22 mouse cellular contexts compared by ENCODE assay signal in genomic region chr2:164111546-164111945, GRCm38 (mm10). TPM values are rescaled to one million over a fixed set of nuclear protein-coding genes. Genes with fewer than 3 reads are reported as not detected.
DNase-seq lines count a peak whose midpoint lies in the region; ATAC-seq and TF ChIP-seq lines count a peak whose summit lies in the region.
"Had no signal": no experiment of that assay in that cellular context is flagged by ENCODE, and none has a peak within 500 bp of the region (broad histone marks: within the 10 kb centered on the region; RNA-seq: fewer than 3 reads in every experiment).

No protein-coding gene starts in this region.

- WGBS in kidney, postnatal 0 days = 68% methylated on average over 8 of the region's 8 CpGs

- no peaks in the 10 kb centered on the region for H3K9me3 ChIP-seq in kidney, postnatal 0 days (replicated peaks; ENCODE audit: low read length)
- H3K9me3 ChIP-seq: forebrain, embryonic 15.5 days; hindbrain, embryonic 15.5 days; midbrain, embryonic 10.5 days had no signal

- H3K27me3 ChIP-seq in kidney, postnatal 0 days (ENCODE audit: insufficient read depth, low read length) = no peaks in the 10 kb centered on the region
- H3K27me3 ChIP-seq: forebrain, embryonic 15.5 days; hindbrain, embryonic 15.5 days had no signal

- H3K27ac ChIP-seq in kidney, postnatal 0 days = no peak overlapping the region
- H3K27ac ChIP-seq: forebrain, embryonic 15.5 days; hindbrain, embryonic 15.5 days; liver, embryonic 14.5 days; midbrain, embryonic 10.5 days had no signal

- H3K4me3 ChIP-seq in kidney, postnatal 0 days (replicated peaks; ENCODE audit: low read depth, low read length) = no peak overlapping the region
- H3K4me3 ChIP-seq: forebrain, embryonic 15.5 days; hindbrain, embryonic 15.5 days; midbrain, embryonic 10.5 days had no signal

- DNase-seq in heart, adult 18-20 months = peak; percentile 16 to 38
- no peak for DNase-seq in heart, postnatal 14 days
- peak; percentile 24 for DNase-seq in kidney, postnatal 0 days (ENCODE audit: low spot score)
- DNase-seq in kidney, adult 8-10 months = no peak
- peak; percentile 46 for DNase-seq in lung, postnatal 25 days (ENCODE audit: low spot score)
- no peak for DNase-seq in lung, postnatal 4 days
- peak; percentile 31 for DNase-seq in heart, postnatal 4 days
- no peak for DNase-seq in thymus, postnatal 25 days
- DNase-seq: adrenal gland, postnatal 25 days; B cell, adult 2 months; cerebellum, adult 11-12 months; cerebellum, postnatal 14 days; right cerebral cortex, postnatal 25 days; thymus, postnatal 4 days had no signal

- ATAC-seq in kidney, postnatal 0 days (replicated peaks; ENCODE audit: low FRiP score, low read depth) = no peak
- ATAC-seq: forebrain, embryonic 15.5 days; intestine, embryonic 16.5 days; lung, postnatal 0 days had no signal

- no peak overlapping the region for H3K4me2 ChIP-seq in kidney, postnatal 0 days (ENCODE audit: low read length)
- H3K4me2 ChIP-seq: forebrain, embryonic 15.5 days; hindbrain, embryonic 15.5 days had no signal

- intact Hi-C loops in heart, postnatal 14 days (cut with DNase I) = no loop called here

- H3K9ac ChIP-seq in kidney, postnatal 0 days (ENCODE audit: low read depth, low read length) = no peak overlapping the region
- H3K9ac ChIP-seq: forebrain, embryonic 15.5 days; hindbrain, embryonic 15.5 days; liver, embryonic 14.5 days had no signal

- no peaks in the 10 kb centered on the region for H3K4me1 ChIP-seq in kidney, postnatal 0 days (replicated peaks; ENCODE audit: insufficient read depth, low read length)
- H3K4me1 ChIP-seq: forebrain, embryonic 15.5 days; hindbrain, embryonic 15.5 days had no signal

- no peaks in the 10 kb centered on the region for H3K36me3 ChIP-seq in kidney, postnatal 0 days (ENCODE audit: insufficient read depth, low read length)

- no peak for TF ChIP-seq CTCF in kidney, postnatal 0 days (IDR thresholded peaks at IDR 0.05; ENCODE audit: low read depth)

RNA-seq across cellular contexts. Expression of gene Tomm34, which starts 40.6 kb away (rescaled TPM):
- total RNA-seq in heart, adult 18-20 months (2021) = 10 to 100 TPM; 21.6 to 21.7 TPM
- total RNA-seq in heart, postnatal 14 days (2021) = 10 to 100 TPM; 19.3 to 19.9 TPM
- polyA plus RNA-seq in kidney, postnatal 0 days (2015; fragmentation: Nextera tagmentation; extraction: Ambion mirVana) = 42.3 and 49.8 TPM in 2 replicates
- 10 to 100 TPM; 28.0 to 28.7 TPM for total RNA-seq in heart, postnatal 4 days (2021)

RNA-seq across cellular contexts. Expression of gene Stk4, which starts 41.4 kb away (rescaled TPM):
- 10 to 100 TPM; 12.9 to 20.0 TPM for total RNA-seq in heart, adult 18-20 months (2021)
- 10 to 100 TPM; 17.0 to 20.4 TPM for total RNA-seq in heart, postnatal 14 days (2021)
- 15.2 and 17.1 TPM in 2 replicates for polyA plus RNA-seq in kidney, postnatal 0 days (2015; fragmentation: Nextera tagmentation; extraction: Ambion mirVana)
- total RNA-seq in heart, postnatal 4 days (2021) = 10 to 100 TPM; 20.4 to 22.1 TPM

RNA-seq across cellular contexts. Expression of gene Kcns1, which starts 59.4 kb away (rescaled TPM):
- total RNA-seq in heart, adult 18-20 months (2021) = under 1 TPM in 1 of 2 experiments, not detected in 1; 0.10 TPM
- not detected for total RNA-seq in heart, postnatal 14 days (2021)
- 0.14 and 0.27 TPM in 2 replicates for polyA plus RNA-seq in kidney, postnatal 0 days (2015; fragmentation: Nextera tagmentation; extraction: Ambion mirVana)
- total RNA-seq in heart, postnatal 4 days (2021) = under 1 TPM in 1 of 2 experiments, not detected in 1; 0.19 TPM
- total RNA-seq: adrenal gland, postnatal 25 days; heart, postnatal 36 days; neutrophil, adult 5-6 weeks had no signal
- polyA plus RNA-seq: lung, postnatal 0 days; midbrain, embryonic 10.5 days had no signal

Comparison
In these comparisons a context has a peak if more than half of its experiments do, and no peak if none do; other contexts are left out.
1. DNase-seq: peak in heart, adult 18-20 months (2 of 2), kidney, postnatal 0 days (single experiment), lung, postnatal 25 days (single experiment) and heart, postnatal 4 days (single experiment); none in heart, postnatal 14 days (0 of 2), kidney, adult 8-10 months (0 of 2), lung, postnatal 4 days (0 of 2) and thymus, postnatal 25 days (single experiment).